ENCODE assay signal across 8 mouse cellular contexts in genomic region chr19:22303021-22303951, GRCm38 (mm10).
DNase-seq lines count a peak whose midpoint lies in the region; TF ChIP-seq lines count a peak whose summit lies in the region.

No protein-coding gene starts in this region.

- DNase-seq in left cerebral cortex, adult 2 months (ENCODE audit: extremely low spot score in 1 of 2, low spot score in 2 of 2) = peak; percentile 17 to 21
- DNase-seq in left cerebral cortex, adult 11 months (ENCODE audit: low spot score) = no peak
- DNase-seq in embryo, embryonic 11 days = peak; percentile 31
- DNase-seq in left cerebral cortex, postnatal 36 days (ENCODE audit: low spot score in 2 of 2) = peak; percentile 10 to 14
- DNase-seq in right cerebral cortex, postnatal 25 days = peak; percentile 17
- DNase-seq in thymus, postnatal 25 days = no peak
- no peak for DNase-seq in testis, postnatal 10 days (ENCODE audit: low spot score)
- no peak for DNase-seq in ovary, postnatal 10 days (ENCODE audit: low spot score)

- intact Hi-C loops in left cerebral cortex, adult 2 months (cut with DNase I) = loop anchor here (5.0 to 10.0 kb wide), 7 partner anchors 166 to 1506 kb away; partner anchors contain the start of genes Cemip2 and Trpm3
- intact Hi-C loops in left cerebral cortex, postnatal 36 days (cut with DNase I) = loop anchor here (5.0 kb wide), 5 partner anchors 386 to 731 kb away; partner anchors contain the start of gene Cemip2

- no peak overlapping the region for H3K27ac ChIP-seq in left cerebral cortex, adult 2 months

- H3K4me3 ChIP-seq in left cerebral cortex, adult 2 months = no peak overlapping the region

- no peak for TF ChIP-seq CTCF in left cerebral cortex, adult 2 months (IDR thresholded peaks at IDR 0.05)

Comparison
In these comparisons a context has a peak if more than half of its experiments do, and no peak if none do; other contexts are left out.
1. DNase-seq: peak in left cerebral cortex, adult 2 months (2 of 2), embryo, embryonic 11 days (single experiment), left cerebral cortex, postnatal 36 days (2 of 2) and right cerebral cortex, postnatal 25 days (single experiment); none in left cerebral cortex, adult 11 months (single experiment), thymus, postnatal 25 days (single experiment), testis, postnatal 10 days (single experiment) and ovary, postnatal 10 days (single experiment).